Mouse (Mus musculus): ENCODE measurements around the gene Ttc39a.
"Not testable (repeated sequence)": the region's sequence is repeated elsewhere in the genome, so short reads cannot be mapped to it uniquely, and the experiment has no call there.

The Ttc39a gene

GRCm38 (mm10) chr4:109406486-109407175 lies at the start of gene Ttc39a:
Ttc39a (plus strand) TSS chr4:109406623.
- peak; percentile 45 for DNase-seq (ENCODE audit: low read depth, low spot score)

- DNase-seq (ENCODE audit: low read depth, low spot score) = no peak
Measured at GRCm38 (mm10) chr4:109378107-109378506, 28.3 kb upstream of the Ttc39a start.

GRCm38 (mm10) chr4:109382457-109382856 lies 24.0 kb upstream of the Ttc39a start:
- DNase-seq (ENCODE audit: low read depth, low spot score) = no peak

- DNase-seq (ENCODE audit: low read depth, low spot score) = peak; percentile 31
Measured at GRCm38 (mm10) chr4:109385599-109385998, 20.8 kb upstream of the Ttc39a start.

GRCm38 (mm10) chr4:109393229-109393779 lies 13.1 kb upstream of the Ttc39a start:
- no peak for DNase-seq (ENCODE audit: low read depth, low spot score)

GRCm38 (mm10) chr4:109393902-109394301 lies 12.5 kb upstream of the Ttc39a start:
- no peak for DNase-seq (ENCODE audit: low read depth, low spot score)

- DNase-seq (ENCODE audit: low read depth, low spot score) = no peak
Measured at GRCm38 (mm10) chr4:109394314-109395074, 11.9 kb upstream of the Ttc39a start.

- DNase-seq (ENCODE audit: low read depth, low spot score) = no peak
Measured at GRCm38 (mm10) chr4:109400366-109400980, 6.0 kb upstream of the Ttc39a start.

- no peak for DNase-seq (ENCODE audit: low read depth, low spot score)
Measured at GRCm38 (mm10) chr4:109401176-109401689, 5.2 kb upstream of the Ttc39a start.

GRCm38 (mm10) chr4:109404908-109405307 lies 1.5 kb upstream of the Ttc39a start:
- DNase-seq (ENCODE audit: low read depth, low spot score) = not testable (repeated sequence)

- DNase-seq (ENCODE audit: low read depth, low spot score) = no peak
Measured at GRCm38 (mm10) chr4:109405415-109405814, 1.0 kb upstream of the Ttc39a start.

GRCm38 (mm10) chr4:109406054-109406485 lies 353 bp upstream of the Ttc39a start:
- DNase-seq (ENCODE audit: low read depth, low spot score) = peak; percentile 40

- no peak for DNase-seq (ENCODE audit: low read depth, low spot score)
Measured at GRCm38 (mm10) chr4:109407176-109407520, 725 bp downstream of the Ttc39a start.

GRCm38 (mm10) chr4:109407701-109408485 lies 1.5 kb downstream of the Ttc39a start:
- DNase-seq (ENCODE audit: low read depth, low spot score) = no peak

GRCm38 (mm10) chr4:109410681-109411376 lies 4.4 kb downstream of the Ttc39a start:
- DNase-seq (ENCODE audit: low read depth, low spot score) = no peak

GRCm38 (mm10) chr4:109411377-109411967 lies 5.0 kb downstream of the Ttc39a start:
- DNase-seq (ENCODE audit: low read depth, low spot score) = no peak

- DNase-seq (ENCODE audit: low read depth, low spot score) = no peak
Measured at GRCm38 (mm10) chr4:109412233-109412632, 5.8 kb downstream of the Ttc39a start.

- DNase-seq (ENCODE audit: low read depth, low spot score) = no peak
Measured at GRCm38 (mm10) chr4:109417998-109418397, 11.6 kb downstream of the Ttc39a start.

GRCm38 (mm10) chr4:109419017-109419416 lies 12.6 kb downstream of the Ttc39a start:
- DNase-seq (ENCODE audit: low read depth, low spot score) = no peak

- no peak for DNase-seq (ENCODE audit: low read depth, low spot score)
Measured at GRCm38 (mm10) chr4:109419563-109419962, 13.1 kb downstream of the Ttc39a start.

Data from mesoderm, embryonic 11.5 days (tissue).